Mouse (Mus musculus) spleen, adult 10 weeks (tissue): Measurements from ENCODE around the gene Slc16a14. TPM values are rescaled to one million over a fixed set of nuclear protein-coding genes. Genes with fewer than 3 reads are reported as not detected.

Experiments
- polyA plus RNA-seq: library from polyadenylated mRNA; stranded (reverse); fragments of 350-450 nt; fragmentation: Illumina TruSeq; extraction: RNeasy Lipid Tissue Mini Kit (QIAGEN cat#74804); gene quantifications from one replicate; pipeline ENCODE4 v1.2.3, GENCODE M21; 2015; ENCODE audit warnings: low replicate concordance; ENCODE audit not compliant: insufficient read depth

Slc16a14 gene
- 0.25 TPM for polyA plus RNA-seq

GRCm38 (mm10) chr1:84934503-84935333 lies at the start of gene Slc16a14:
Slc16a14 (minus strand) TSS chr1:84935134.

Other genes with a start within 250 kb of the Slc16a14 start
- gene Dner, start 238.9 kb downstream of the Slc16a14 start, polyA plus RNA-seq: 0.22 TPM
- 1.7 TPM for gene Fbxo36, start 95.3 kb downstream of the Slc16a14 start, polyA plus RNA-seq
- 256 TPM for gene Trip12, start 94.6 kb downstream of the Slc16a14 start, polyA plus RNA-seq
- gene Gm10553, start 165.0 kb upstream of the Slc16a14 start, polyA plus RNA-seq: not detected
- 15.5 TPM for gene A530032D15Rik, start 174.7 kb upstream of the Slc16a14 start, polyA plus RNA-seq